Mouse (Mus musculus) spleen, adult 2 months (tissue): ENCODE measurements around the gene Hoxd4.

Experiments used
- CTCF ChIP-seq: fragments of 200-500 bp; IDR thresholded peaks from 2 replicates; pipeline ENCODE4 v1.5.1; 2011; ENCODE audit warnings: mild to moderate bottlenecking, inconsistent platforms; ENCODE audit not compliant: insufficient read depth, insufficient read length, insufficient replicate concordance; ENCODE audit errors: extremely low read depth
- POLR2A ChIP-seq: fragments of 200-500 bp; IDR thresholded peaks from 2 replicates; pipeline ENCODE4 v1.6.1; 2011; ENCODE audit warnings: low read depth, low read length, inconsistent platforms

- TF ChIP-seq POLR2A (no peak), CTCF (no peak)
Observed at GRCm38 (mm10) chr2:74714156-74714789, 2.5 kb downstream of the Hoxd4 start.
